Mouse (Mus musculus): ENCODE results near the gene Limd2. TPM values are rescaled to one million over a fixed set of nuclear protein-coding genes. Genes with fewer than 3 reads are reported as not detected.
"Not testable (repeated sequence)": the region's sequence is repeated elsewhere in the genome, so short reads cannot be mapped to it uniquely, and the experiment has no call there.

Limd2 gene
- polyA plus RNA-seq (2015; fragmentation: Nextera tagmentation; extraction: Ambion mirVana) = 250 and 257 TPM in 2 replicates

DNA sequence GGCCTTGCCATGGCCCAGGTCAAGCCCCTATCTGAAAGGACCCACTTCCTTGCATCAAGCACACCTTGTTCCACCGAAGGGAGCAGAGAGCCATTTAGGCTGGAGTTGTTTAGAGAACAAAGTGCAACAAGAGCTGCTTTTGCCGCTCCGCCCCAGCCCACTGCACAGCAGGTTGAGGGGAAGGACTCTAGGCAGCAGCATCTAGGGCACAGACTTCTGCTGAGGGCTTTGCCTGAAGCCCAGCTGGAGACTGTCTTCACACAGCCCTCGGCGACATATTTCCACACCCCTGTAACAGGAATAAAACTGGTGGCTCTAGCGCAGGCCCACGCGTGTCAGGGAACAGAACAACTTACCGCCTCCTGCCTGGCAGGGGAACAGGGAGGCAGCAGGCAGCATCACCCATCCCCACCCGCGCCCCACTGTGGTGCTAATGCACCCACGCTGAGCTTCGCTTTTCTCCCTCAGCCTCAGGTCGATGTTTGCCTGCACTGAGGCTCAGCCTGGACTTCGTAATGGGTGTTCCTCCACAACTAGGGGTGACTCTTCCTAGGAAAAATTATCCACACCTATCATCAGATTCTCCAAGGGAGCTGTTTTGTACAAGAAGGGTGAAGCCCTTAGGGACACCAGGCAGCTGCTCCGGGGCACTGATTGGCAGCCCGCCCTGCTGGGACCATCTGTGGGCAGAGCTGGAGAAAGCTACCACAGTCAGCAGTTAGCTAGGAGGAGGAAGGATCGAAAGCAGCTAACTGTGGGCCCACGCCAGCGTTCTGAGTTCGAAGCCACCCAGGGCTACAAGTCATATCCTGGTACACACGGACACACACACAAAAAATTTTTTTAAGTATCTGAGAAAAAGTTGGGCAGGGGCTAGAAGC is at the start of gene Limd2, which contains the start of gene Gm10840:
Gene Limd2, minus strand, starts transcription at position 20 of the 881 bp plus-strand sequence.
Gene Gm10840, plus strand, starts transcription at position 10 of the 881 bp plus-strand sequence.
- Histone ChIP-seq H3K36me3 (peaks cover 53% of the 10 kb centered on the region), H3K9ac (peak within 1 kb of the TSS; percentile 97), H3K4me1 (peaks cover 45% of the 10 kb centered on the region), H3K4me2 (replicated peaks) (peak within 1 kb of the TSS; percentile 86), H3K27me3 (no peaks in the 10 kb centered on the region), H3K9me3 (replicated peaks) (no peaks in the 10 kb centered on the region), H3K27ac (replicated peaks) (peak within 1 kb of the TSS; percentile 97), H3K4me3 (replicated peaks) (peak within 1 kb of the TSS; percentile 80)
- ATAC-seq (ENCODE audit: insufficient number of reproducible peaks, low FRiP score, low TSS enrichment, low read depth) = 0 out of 2 replicates have a peak, but pooled peaks have one; percentile 22
- WGBS = 22% methylated on average over 22 of the region's 22 CpGs

- Histone ChIP-seq H3K4me2 (replicated peaks) (no peak within 1 kb of the TSS), H3K27ac (replicated peaks) (no peak within 1 kb of the TSS), H3K9me3 (replicated peaks) (no peaks in the 10 kb centered on the region), H3K36me3 (peaks cover 88% of the 10 kb centered on the region), H3K4me3 (replicated peaks) (no peak within 1 kb of the TSS), H3K27me3 (no peaks in the 10 kb centered on the region), H3K4me1 (no peaks in the 10 kb centered on the region), H3K9ac (no peak within 1 kb of the TSS)
- 82% methylated on average over 5 of the region's 5 CpGs for WGBS
- no peak for ATAC-seq (ENCODE audit: insufficient number of reproducible peaks, low FRiP score, low TSS enrichment, low read depth)
Measured at GRCm38 (mm10) chr11:106202123-106202465, 41.4 kb upstream of the Limd2 start, which contains the start of gene Strada. Gene Strada (minus strand): TSS chr11:106202168.

- no peak for ATAC-seq (ENCODE audit: insufficient number of reproducible peaks, low FRiP score, low TSS enrichment, low read depth)
- Histone ChIP-seq H3K36me3 (peaks cover 85% of the 10 kb centered on the region), H3K27me3 (no peaks in the 10 kb centered on the region), H3K4me3 (replicated peaks) (no peak overlapping the region), H3K9ac (no peak overlapping the region), H3K27ac (replicated peaks) (no peak overlapping the region), H3K4me2 (replicated peaks) (no peak overlapping the region), H3K9me3 (replicated peaks) (no peaks in the 10 kb centered on the region), H3K4me1 (no peaks in the 10 kb centered on the region)
- 92% methylated on average over 19 of the region's 19 CpGs for WGBS
Measured at GRCm38 (mm10) chr11:106201337-106202122, 40.9 kb upstream of the Limd2 start.

- Histone ChIP-seq H3K27ac (replicated peaks) (no peak overlapping the region), H3K9ac (no peak overlapping the region), H3K9me3 (replicated peaks) (no peaks in the 10 kb centered on the region), H3K4me3 (replicated peaks) (no peak overlapping the region), H3K4me1 (no peaks in the 10 kb centered on the region), H3K4me2 (replicated peaks) (no peak overlapping the region), H3K36me3 (peaks cover 79% of the 10 kb centered on the region), H3K27me3 (no peaks in the 10 kb centered on the region)
- 71% methylated on average over 6 of the region's 6 CpGs for WGBS
- ATAC-seq (ENCODE audit: insufficient number of reproducible peaks, low FRiP score, low TSS enrichment, low read depth) = no peak
Measured at GRCm38 (mm10) chr11:106200756-106201155, 40.1 kb upstream of the Limd2 start.

DNA sequence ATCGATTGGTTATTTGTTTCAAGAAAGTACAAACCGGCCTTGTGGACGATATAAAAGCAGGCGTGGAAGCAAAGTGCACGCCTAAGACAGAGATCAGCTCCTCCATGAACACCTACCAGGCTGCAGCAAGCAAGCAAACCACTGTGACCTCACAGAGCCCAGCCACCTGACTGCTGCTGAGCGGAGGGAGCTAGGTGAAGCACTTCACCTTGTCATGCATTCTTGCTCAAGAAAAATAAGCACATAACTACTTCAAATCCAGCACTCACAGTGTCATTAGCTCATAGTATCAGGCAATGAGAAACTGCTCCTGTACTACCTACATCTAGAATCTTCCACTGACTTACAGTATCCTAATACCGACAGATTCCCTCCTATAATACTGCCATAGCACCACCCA is 39.3 kb upstream of the Limd2 start:
- H3K4me2 ChIP-seq (replicated peaks); H3K4me1 ChIP-seq; H3K4me3 ChIP-seq (replicated peaks); H3K27ac ChIP-seq (replicated peaks); H3K27me3 ChIP-seq; H3K9me3 ChIP-seq (replicated peaks); ATAC-seq (ENCODE audit: insufficient number of reproducible peaks, low FRiP score, low TSS enrichment, low read depth); H3K9ac ChIP-seq: not testable (repeated sequence)
- peaks cover 72% of the 10 kb centered on the region for H3K36me3 ChIP-seq
- WGBS = 92% methylated on average over 7 of the region's 7 CpGs

- ATAC-seq (ENCODE audit: insufficient number of reproducible peaks, low FRiP score, low TSS enrichment, low read depth) = no peak
- H3K27ac ChIP-seq (replicated peaks) = no peak overlapping the region
- 83% methylated on average over 4 of the region's 4 CpGs for WGBS
- no peak overlapping the region for H3K4me3 ChIP-seq (replicated peaks)
- no peaks in the 10 kb centered on the region for H3K27me3 ChIP-seq
- H3K9ac ChIP-seq = no peak overlapping the region
- H3K4me2 ChIP-seq (replicated peaks) = no peak overlapping the region
- 0 out of 2 replicates have a peak, but pooled peaks cover 6% of the 10 kb centered on the region for H3K4me1 ChIP-seq
- no peaks in the 10 kb centered on the region for H3K9me3 ChIP-seq (replicated peaks)
- peaks cover 57% of the 10 kb centered on the region for H3K36me3 ChIP-seq
Measured at GRCm38 (mm10) chr11:106198277-106198676, 37.6 kb upstream of the Limd2 start.

DNA sequence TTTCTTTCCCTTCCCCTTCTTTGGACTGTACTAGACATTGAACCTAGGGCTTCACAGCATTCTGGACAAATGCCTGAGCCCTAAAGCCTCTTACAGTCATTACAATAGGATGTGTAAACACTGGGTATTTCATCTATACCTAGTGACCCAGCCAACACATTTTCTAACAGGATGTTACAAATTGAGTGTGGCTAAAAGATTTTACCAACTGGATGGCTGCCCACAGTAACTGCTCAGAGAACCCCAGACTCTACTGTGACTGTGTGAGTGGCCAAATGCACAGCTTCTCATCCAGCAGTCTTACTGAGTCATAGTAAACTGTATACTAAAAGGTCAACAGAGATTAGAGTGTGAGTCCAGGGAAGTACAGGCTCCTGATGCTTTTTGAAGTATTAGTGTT is 34.7 kb upstream of the Limd2 start:
- ATAC-seq (ENCODE audit: insufficient number of reproducible peaks, low FRiP score, low TSS enrichment, low read depth) = no peak
- Histone ChIP-seq H3K4me1 (peaks cover 12% of the 10 kb centered on the region; the same call in 1 of the 2 replicates), H3K27ac (replicated peaks) (peak overlapping the region; percentile 45; the same call in 1 of the 2 replicates)

GRCm38 (mm10) chr11:106194891-106195290 is 34.2 kb upstream of the Limd2 start:
- Histone ChIP-seq H3K9me3 (replicated peaks) (no peaks in the 10 kb centered on the region), H3K9ac (no peak overlapping the region), H3K27ac (replicated peaks) (peak overlapping the region; percentile 45), H3K4me2 (replicated peaks) (no peak overlapping the region), H3K36me3 (peaks cover 25% of the 10 kb centered on the region), H3K4me1 (peaks cover 12% of the 10 kb centered on the region; the same call in 1 of the 2 replicates), H3K4me3 (replicated peaks) (no peak overlapping the region), H3K27me3 (no peaks in the 10 kb centered on the region)
- ATAC-seq (ENCODE audit: insufficient number of reproducible peaks, low FRiP score, low TSS enrichment, low read depth) = no peak
- 91% methylated on average over 7 of the region's 7 CpGs for WGBS

More for the DNA sequence above, 34.7 kb upstream of the Limd2 start:
- Histone ChIP-seq H3K4me3 (replicated peaks) (no peak overlapping the region), H3K36me3 (peaks cover 29% of the 10 kb centered on the region), H3K4me2 (replicated peaks) (no peak overlapping the region), H3K9ac (no peak overlapping the region), H3K9me3 (replicated peaks) (no peaks in the 10 kb centered on the region), H3K27me3 (no peaks in the 10 kb centered on the region)

GRCm38 (mm10) chr11:106194155-106194541 is 33.5 kb upstream of the Limd2 start:
- Histone ChIP-seq H3K36me3 (peaks cover 21% of the 10 kb centered on the region), H3K4me1 (peaks cover 12% of the 10 kb centered on the region; the same call in 1 of the 2 replicates), H3K27me3 (no peaks in the 10 kb centered on the region), H3K9me3 (replicated peaks) (no peaks in the 10 kb centered on the region), H3K4me2 (replicated peaks) (peak overlapping the region; percentile 52), H3K27ac (replicated peaks) (peak overlapping the region; percentile 89), H3K9ac (peak overlapping the region; percentile 46), H3K4me3 (replicated peaks) (peak overlapping the region; percentile 83)
- no peak for ATAC-seq (ENCODE audit: insufficient number of reproducible peaks, low FRiP score, low TSS enrichment, low read depth)
- 21% methylated on average over 3 of the region's 3 CpGs for WGBS

GRCm38 (mm10) chr11:106193371-106194154 is 32.9 kb upstream of the Limd2 start:
- Histone ChIP-seq H3K4me3 (replicated peaks) (peak overlapping the region; percentile 83), H3K27me3 (no peaks in the 10 kb centered on the region), H3K36me3 (peaks cover 18% of the 10 kb centered on the region), H3K9ac (peak overlapping the region; percentile 80), H3K4me2 (replicated peaks) (peak overlapping the region; percentile 52), H3K4me1 (peaks cover 12% of the 10 kb centered on the region; the same call in 1 of the 2 replicates), H3K27ac (replicated peaks) (peak overlapping the region; percentile 95), H3K9me3 (replicated peaks) (no peaks in the 10 kb centered on the region)
- peak; percentile 97 for ATAC-seq (ENCODE audit: insufficient number of reproducible peaks, low FRiP score, low TSS enrichment, low read depth)
- WGBS = under 1% methylated on average over 44 of the region's 44 CpGs
